Mouse (Mus musculus) lung, postnatal 0 days (tissue): ENCODE results near the gene Sdhb. TPM values are rescaled to one million over a fixed set of nuclear protein-coding genes. Genes with fewer than 3 reads are reported as not detected.

Experiments used
- ATAC-seq: fragments of 200-750 bp; cut with Nextera tagmentation; 2 replicates; pipeline ENCODE4 v1.8.0; 2017; ENCODE audit warnings: moderate library complexity
- DNase-seq: peaks from one replicate; pipeline ENCODE4 v3.0.0-alpha.2; 2016; ENCODE audit warnings: low spot score
- H3K27ac ChIP-seq: fragments of 300-500 bp; sonication (generic); 2 replicates; pipeline ENCODE4 v1.5.1; 2014; ENCODE audit warnings: antibody characterized with exemption, mild to moderate bottlenecking, low read length, mixed read lengths
- H3K27me3 ChIP-seq: fragments of 300-500 bp; sonication (generic); replicated peaks from 2 replicates; pipeline ENCODE4 v1.6.1; 2014; ENCODE audit warnings: low read length, mixed read lengths; ENCODE audit not compliant: insufficient read depth
- H3K36me3 ChIP-seq: fragments of 300-500 bp; sonication (generic); 2 replicates; pipeline ENCODE4 v1.6.1; 2014; ENCODE audit warnings: low read length, mixed read lengths; ENCODE audit not compliant: insufficient read depth
- H3K4me1 ChIP-seq: fragments of 300-500 bp; sonication (generic); 2 replicates; pipeline ENCODE4 v1.6.1; 2014; ENCODE audit warnings: antibody characterized with exemption, low read depth, low read length, mixed read lengths; ENCODE audit not compliant: insufficient read depth
- H3K4me2 ChIP-seq: fragments of 300-500 bp; sonication (generic); replicated peaks from 2 replicates; pipeline ENCODE4 v1.6.1; 2014; ENCODE audit warnings: low read depth, mild to moderate bottlenecking, low read length, moderate library complexity, mixed read lengths
- H3K4me3 ChIP-seq: fragments of 300-500 bp; sonication (generic); 2 replicates; pipeline ENCODE4 v1.5.1; 2014; ENCODE audit warnings: low read depth, low read length
- H3K9ac ChIP-seq: fragments of 300-500 bp; sonication (generic); replicated peaks from 2 replicates; pipeline ENCODE4 v1.6.1; 2014; ENCODE audit warnings: low read depth, mild to moderate bottlenecking
- H3K9me3 ChIP-seq: fragments of 300-500 bp; sonication (generic); 2 replicates; pipeline ENCODE4 v1.6.1; 2016; ENCODE audit warnings: low read length, mixed read lengths
- CTCF ChIP-seq: IDR thresholded peaks from 2 replicates; pipeline ENCODE4 v1.5.1; 2016; ENCODE audit warnings: antibody characterized with exemption, mild to moderate bottlenecking
- EP300 ChIP-seq: IDR thresholded peaks from 2 replicates; pipeline ENCODE4 v1.6.1; 2016; ENCODE audit warnings: antibody characterized with exemption, mild to moderate bottlenecking, control low read depth
- WGBS: fragments of 180-500 bp; shearing (Covaris S2); extraction: QIAGEN DNeasy Blood & Tissue Kit; methylation state at CpG from one replicate; pipeline ENCODE4 v1.1.7; 2014; 5-methylcytosine and 5-hydroxymethylcytosine counted together
- polyA plus RNA-seq: library from polyadenylated mRNA; unstranded; fragments of >200 nt; fragmentation: Nextera tagmentation; extraction: Ambion mirVana; gene quantifications from 2 replicates; pipeline ENCODE4 v1.2.1, GENCODE M21; 2015

The Sdhb gene
- polyA plus RNA-seq, 1 experiment from 2014 or later = 275 TPM

GRCm38 (mm10) chr4:140987476-140987875 lies 26.5 kb downstream of the Sdhb start:
- no peaks in the 10 kb centered on the region for H3K9me3 ChIP-seq
- H3K4me1 ChIP-seq = peaks cover 9% of the 10 kb centered on the region; the same call in 1 of the 2 replicates
- peak overlapping the region; percentile 90 for H3K4me2 ChIP-seq
- no peak for TF ChIP-seq EP300
- TF ChIP-seq CTCF = no peak
- DNase-seq = peak; percentile 21
- H3K36me3 ChIP-seq = no peaks in the 10 kb centered on the region
- H3K9ac ChIP-seq = 0 out of 2 replicates have a peak overlapping the region, but pooled peaks have one; percentile 60
- WGBS = 20% methylated on average over 7 of the region's 7 CpGs
- H3K4me3 ChIP-seq = peak overlapping the region; percentile 83
- H3K27me3 ChIP-seq = no peaks in the 10 kb centered on the region
- peak overlapping the region; percentile 49; the same call in 1 of the 2 replicates for H3K27ac ChIP-seq
- peak; percentile 23 for ATAC-seq

DNA sequence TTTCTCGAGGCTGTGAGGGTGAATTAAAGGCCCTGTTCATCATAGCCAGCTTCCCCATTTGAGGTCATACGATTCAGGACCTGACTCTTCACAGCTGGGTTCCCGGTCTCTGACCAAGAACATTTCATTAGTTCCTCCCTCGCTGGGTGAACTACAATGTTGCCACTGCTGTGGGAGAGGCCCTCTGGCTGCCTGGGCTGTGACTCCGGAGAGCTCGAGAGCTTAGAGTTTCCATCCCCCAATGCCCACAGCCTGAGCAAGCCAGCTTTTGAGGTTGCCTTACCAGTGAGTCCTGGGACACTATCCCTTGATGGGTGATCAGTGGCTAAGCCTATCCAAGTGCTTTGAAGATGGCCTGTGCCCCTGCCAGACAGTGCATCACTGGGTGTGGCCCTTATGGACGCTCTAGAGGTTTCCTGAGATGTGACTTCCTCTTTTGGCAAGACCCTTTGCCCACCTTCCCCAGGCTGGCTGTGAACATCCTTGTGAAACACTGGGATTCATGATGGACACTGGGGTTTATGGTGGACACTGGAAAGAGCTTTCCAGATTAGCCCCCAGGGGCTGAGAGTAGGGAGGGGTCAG lies 27.8 kb downstream of the Sdhb start:
- Histone ChIP-seq H3K27ac (no peak overlapping the region), H3K36me3 (no peaks in the 10 kb centered on the region), H3K9ac (no peak overlapping the region), H3K4me3 (no peak overlapping the region), H3K9me3 (no peaks in the 10 kb centered on the region), H3K4me2 (no peak overlapping the region), H3K4me1 (peaks cover 5% of the 10 kb centered on the region; the same call in 1 of the 2 replicates), H3K27me3 (no peaks in the 10 kb centered on the region)
- whole genome bisulfite sequencing = 62% methylated on average over 7 of the region's 7 CpGs
- no peak for TF ChIP-seq EP300
- no peak for TF ChIP-seq CTCF
- DNase-seq (peak; percentile 48), ATAC-seq (peak; percentile 18; the same call in 1 of the 2 replicates)

GRCm38 (mm10) chr4:140989447-140989846 lies 28.4 kb downstream of the Sdhb start:
- peaks cover 5% of the 10 kb centered on the region; the same call in 1 of the 2 replicates for H3K4me1 ChIP-seq
- no peaks in the 10 kb centered on the region for H3K27me3 ChIP-seq
- WGBS = 91% methylated on average over 14 of the region's 14 CpGs
- DNase-seq (no peak), ATAC-seq (no peak)
- no peaks in the 10 kb centered on the region for H3K9me3 ChIP-seq
- no peak overlapping the region for H3K27ac ChIP-seq
- no peak overlapping the region for H3K9ac ChIP-seq
- no peak overlapping the region for H3K4me3 ChIP-seq
- H3K36me3 ChIP-seq = no peaks in the 10 kb centered on the region; the same call in 1 of the 2 replicates
- no peak for TF ChIP-seq CTCF
- TF ChIP-seq EP300 = no peak
- 0 out of 2 replicates have a peak overlapping the region, but pooled peaks have one; percentile 14 for H3K4me2 ChIP-seq

- no peaks in the 10 kb centered on the region for H3K27me3 ChIP-seq
- H3K9ac ChIP-seq = no peak overlapping the region
- WGBS = 88% methylated on average over 20 of the region's 20 CpGs
- H3K9me3 ChIP-seq = no peaks in the 10 kb centered on the region
- no peak overlapping the region for H3K4me3 ChIP-seq
- DNase-seq (no peak), ATAC-seq (no peak)
- peaks cover 13% of the 10 kb centered on the region for H3K36me3 ChIP-seq
- no peak for TF ChIP-seq EP300
- TF ChIP-seq CTCF = no peak
- no peak overlapping the region for H3K4me2 ChIP-seq
- no peak overlapping the region for H3K27ac ChIP-seq
- peaks cover 5% of the 10 kb centered on the region; the same call in 1 of the 2 replicates for H3K4me1 ChIP-seq
Observed at GRCm38 (mm10) chr4:140992215-140992614, 31.2 kb downstream of the Sdhb start.

- WGBS = 81% methylated on average over 8 of the region's 8 CpGs
- no peaks in the 10 kb centered on the region for H3K9me3 ChIP-seq
Observed at GRCm38 (mm10) chr4:140993846-140994245, 32.8 kb downstream of the Sdhb start.

GRCm38 (mm10) chr4:140995811-140996210 lies 34.8 kb downstream of the Sdhb start:
- H3K27me3 ChIP-seq = no peaks in the 10 kb centered on the region
- 91% methylated on average over 8 of the region's 8 CpGs for WGBS
- H3K9me3 ChIP-seq = no peaks in the 10 kb centered on the region
- peaks cover 17% of the 10 kb centered on the region for H3K36me3 ChIP-seq
- ATAC-seq (no peak), DNase-seq (no peak)
- H3K4me1 ChIP-seq = no peaks in the 10 kb centered on the region
- H3K4me2 ChIP-seq = no peak overlapping the region
- TF ChIP-seq EP300 (no peak), CTCF (no peak)
- H3K4me3 ChIP-seq = no peak overlapping the region
- H3K9ac ChIP-seq = no peak overlapping the region
- no peak overlapping the region for H3K27ac ChIP-seq

More at GRCm38 (mm10) chr4:140993846-140994245, 32.8 kb downstream of the Sdhb start:
- Histone ChIP-seq H3K4me3 (no peak overlapping the region), H3K4me2 (no peak overlapping the region), H3K4me1 (no peaks in the 10 kb centered on the region), H3K36me3 (peaks cover 13% of the 10 kb centered on the region), H3K27ac (no peak overlapping the region), H3K27me3 (no peaks in the 10 kb centered on the region), H3K9ac (no peak overlapping the region)
- TF ChIP-seq EP300 = no peak
- TF ChIP-seq CTCF = no peak
- no peak for ATAC-seq
- no peak for DNase-seq
